Mouse (Mus musculus): ENCODE data around the gene Nlrc5. TPM values are rescaled to one million over a fixed set of nuclear protein-coding genes. Genes with fewer than 3 reads are reported as not detected.
"Not testable (repeated sequence)": the region's sequence is repeated elsewhere in the genome, so short reads cannot be mapped to it uniquely, and the experiment has no call there.

The Nlrc5 gene
- polyA plus RNA-seq, 1 experiment from 2014 or later = 0.37 TPM

DNA sequence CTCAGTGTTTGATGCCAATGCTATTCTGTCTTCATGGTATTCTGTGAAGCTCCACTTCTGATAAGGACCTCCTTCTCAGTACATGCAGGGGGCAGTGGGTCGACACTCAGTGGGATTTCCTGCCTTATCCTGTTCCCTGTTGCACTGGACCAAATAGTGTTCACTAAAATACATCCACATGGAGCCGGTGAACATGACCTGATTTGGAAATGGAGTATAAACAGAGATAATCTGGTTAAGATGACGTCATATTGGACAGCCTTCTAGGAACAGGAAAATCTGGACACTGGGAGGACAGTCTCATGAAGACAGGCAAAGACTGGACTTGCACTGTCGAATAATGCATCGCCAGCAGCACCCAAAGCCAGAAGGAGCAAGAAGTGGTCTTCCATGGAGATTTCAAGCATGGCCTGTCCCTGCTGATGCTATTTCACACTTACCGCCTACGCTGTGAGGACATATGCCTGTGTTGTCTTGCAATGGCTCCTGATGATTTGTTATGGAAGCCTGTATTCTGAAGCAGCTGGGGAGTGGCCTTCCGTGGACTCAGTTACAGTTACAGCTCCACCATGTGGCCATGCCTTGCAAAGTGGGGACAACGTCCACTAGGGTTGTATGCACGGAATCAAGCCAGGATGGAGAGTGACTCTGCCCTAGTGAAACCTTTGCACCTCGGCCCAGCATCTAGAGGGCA is 37.0 kb upstream of the Nlrc5 start:
- no peak overlapping the region for H3K27ac ChIP-seq
- no peak overlapping the region for H3K4me3 ChIP-seq
- no peaks in the 10 kb centered on the region for H3K9me3 ChIP-seq
- no peak overlapping the region for H3K4me2 ChIP-seq
- peaks cover 38% of the 10 kb centered on the region for H3K36me3 ChIP-seq
- 64% methylated on average over 11 of the region's 11 CpGs for WGBS
- no peaks in the 10 kb centered on the region for H3K4me1 ChIP-seq
- no peak for ATAC-seq (ENCODE audit: insufficient number of reproducible peaks, insufficient read depth, low FRiP score, low TSS enrichment, low read depth)
- no peaks in the 10 kb centered on the region for H3K27me3 ChIP-seq
- H3K9ac ChIP-seq = no peak overlapping the region

DNA sequence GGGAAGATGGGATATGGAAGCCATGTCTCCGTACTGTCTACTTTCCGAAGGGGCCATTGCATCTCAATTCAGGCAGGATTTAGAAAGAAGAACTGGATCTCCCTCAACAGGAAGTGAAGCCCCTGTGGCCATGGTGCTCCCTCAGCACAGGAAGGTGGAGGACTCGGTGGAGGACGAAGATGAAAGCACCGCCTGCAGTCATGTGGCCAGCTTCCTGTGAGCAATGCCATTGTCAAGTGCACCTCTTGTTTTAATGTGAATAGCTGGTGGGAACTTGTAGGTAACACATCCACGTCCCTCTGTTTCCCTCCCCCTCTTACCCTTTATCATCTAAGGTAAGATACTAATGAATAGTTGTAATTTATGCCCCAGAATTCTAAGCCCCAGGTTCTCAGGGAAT is 35.6 kb upstream of the Nlrc5 start:
- Histone ChIP-seq H3K9me3 (no peaks in the 10 kb centered on the region), H3K4me3 (no peak overlapping the region), H3K36me3 (peaks cover 28% of the 10 kb centered on the region), H3K27ac (no peak overlapping the region), H3K27me3 (no peaks in the 10 kb centered on the region), H3K4me1 (no peaks in the 10 kb centered on the region), H3K9ac (no peak overlapping the region), H3K4me2 (no peak overlapping the region)
- no peak for ATAC-seq (ENCODE audit: insufficient number of reproducible peaks, insufficient read depth, low FRiP score, low TSS enrichment, low read depth)
- 80% methylated on average over 6 of the region's 6 CpGs for WGBS

- WGBS = 76% methylated on average over 3 of the region's 3 CpGs
- peaks cover 20% of the 10 kb centered on the region for H3K36me3 ChIP-seq
Measured at GRCm38 (mm10) chr8:94399361-94399953, 34.7 kb upstream of the Nlrc5 start.

GRCm38 (mm10) chr8:94399957-94400356 is 34.2 kb upstream of the Nlrc5 start:
- H3K9ac ChIP-seq; H3K9me3 ChIP-seq; H3K27ac ChIP-seq; ATAC-seq (ENCODE audit: insufficient number of reproducible peaks, insufficient read depth, low FRiP score, low TSS enrichment, low read depth); H3K4me1 ChIP-seq; H3K27me3 ChIP-seq; H3K4me2 ChIP-seq; H3K4me3 ChIP-seq: not testable (repeated sequence)
- WGBS = 92% methylated on average over 2 of the region's 2 CpGs
- peaks cover 15% of the 10 kb centered on the region for H3K36me3 ChIP-seq

More at GRCm38 (mm10) chr8:94399361-94399953, 34.7 kb upstream of the Nlrc5 start:
- ATAC-seq (ENCODE audit: insufficient number of reproducible peaks, insufficient read depth, low FRiP score, low TSS enrichment, low read depth) = no peak
- Histone ChIP-seq H3K4me1 (no peaks in the 10 kb centered on the region), H3K4me3 (no peak overlapping the region), H3K4me2 (no peak overlapping the region), H3K27ac (no peak overlapping the region), H3K27me3 (no peaks in the 10 kb centered on the region), H3K9ac (no peak overlapping the region), H3K9me3 (no peaks in the 10 kb centered on the region)

DNA sequence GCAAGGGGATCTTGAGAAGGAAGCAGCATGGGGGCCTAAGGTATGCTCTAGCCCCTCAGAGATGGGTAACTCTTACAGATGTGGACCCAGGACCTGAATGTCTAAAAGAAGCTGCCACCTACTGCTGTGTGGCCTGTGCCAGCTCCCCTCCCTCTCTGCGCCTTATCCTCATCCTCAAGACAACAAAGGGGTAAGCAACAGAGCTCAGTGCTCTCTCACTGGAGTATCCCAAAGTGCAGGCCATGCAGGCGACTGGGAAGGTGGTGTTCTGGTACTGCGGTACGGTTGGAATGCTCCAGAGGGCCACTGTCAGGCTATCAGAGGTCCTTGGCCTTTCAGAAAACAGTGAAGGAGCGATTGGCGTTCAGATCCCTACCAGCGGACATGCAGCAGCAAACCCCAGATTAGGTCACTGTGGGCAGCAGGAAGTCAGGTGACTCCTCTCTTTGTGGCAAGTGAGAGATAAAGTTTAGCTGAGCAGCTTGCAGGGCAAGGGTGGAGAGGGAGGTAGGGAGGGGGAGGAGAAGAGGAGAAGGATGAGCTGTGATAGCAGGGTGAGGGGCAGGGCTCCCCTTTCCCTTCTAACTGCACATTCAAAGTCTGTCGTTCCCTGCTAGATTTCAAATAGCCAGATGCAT is 25.6 kb upstream of the Nlrc5 start:
- no peaks in the 10 kb centered on the region for H3K27me3 ChIP-seq
- H3K9me3 ChIP-seq = no peaks in the 10 kb centered on the region
- no peaks in the 10 kb centered on the region for H3K36me3 ChIP-seq
- H3K4me1 ChIP-seq = no peaks in the 10 kb centered on the region
- H3K4me2 ChIP-seq = no peak overlapping the region
- H3K9ac ChIP-seq = no peak overlapping the region
- ATAC-seq (ENCODE audit: insufficient number of reproducible peaks, insufficient read depth, low FRiP score, low TSS enrichment, low read depth) = no peak
- H3K27ac ChIP-seq = no peak overlapping the region
- 66% methylated on average over 8 of the region's 8 CpGs for WGBS
- no peak overlapping the region for H3K4me3 ChIP-seq

DNA sequence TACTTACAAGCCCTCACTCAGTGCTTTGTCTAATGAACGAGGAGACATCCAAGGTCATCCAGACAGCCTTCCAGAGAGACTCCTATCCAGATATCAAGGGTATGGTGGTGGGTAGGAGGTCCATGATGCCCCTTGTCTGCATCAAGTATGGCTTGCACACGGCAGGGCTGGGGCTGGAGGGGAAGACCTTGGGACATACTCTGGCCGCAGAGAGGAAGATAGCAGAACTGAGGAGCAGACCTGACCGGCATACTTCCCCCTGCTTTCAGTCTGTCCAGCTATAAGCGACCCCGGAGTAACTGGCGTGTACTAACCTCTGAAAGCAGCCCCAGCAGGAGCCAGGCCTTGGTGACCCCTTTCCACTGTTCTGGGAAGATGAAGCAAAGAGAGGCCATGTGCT is 24.6 kb upstream of the Nlrc5 start:
- 87% methylated on average over 7 of the region's 7 CpGs for WGBS

DNA sequence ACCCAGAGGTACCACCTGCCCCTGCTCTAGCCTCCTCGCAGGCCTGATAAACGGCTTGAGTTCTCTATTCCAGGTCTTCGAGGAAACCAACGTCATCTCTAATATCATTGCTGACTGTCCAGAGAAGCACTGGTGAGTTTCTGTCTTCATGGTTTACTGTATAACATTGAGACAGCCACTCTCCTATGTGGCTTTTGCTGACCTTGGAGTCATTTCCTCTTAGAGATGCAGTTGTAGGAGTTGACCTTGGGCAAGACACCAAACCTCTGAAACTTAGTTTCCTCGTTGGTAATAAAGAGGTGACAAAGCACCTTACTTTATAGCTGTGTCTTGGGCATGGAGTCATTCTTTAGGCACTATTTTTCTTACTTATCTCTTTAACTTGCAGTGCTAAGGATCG is 21.6 kb upstream of the Nlrc5 start:
- Histone ChIP-seq H3K4me2 (no peak overlapping the region), H3K9ac (no peak overlapping the region), H3K4me3 (no peak overlapping the region), H3K36me3 (no peaks in the 10 kb centered on the region), H3K27me3 (no peaks in the 10 kb centered on the region), H3K4me1 (no peaks in the 10 kb centered on the region), H3K27ac (no peak overlapping the region), H3K9me3 (no peaks in the 10 kb centered on the region)
- 88% methylated on average over 6 of the region's 6 CpGs for WGBS
- ATAC-seq (ENCODE audit: insufficient number of reproducible peaks, insufficient read depth, low FRiP score, low TSS enrichment, low read depth) = no peak

More for the DNA sequence above, 24.6 kb upstream of the Nlrc5 start:
- H3K9ac ChIP-seq = no peak overlapping the region
- ATAC-seq (ENCODE audit: insufficient number of reproducible peaks, insufficient read depth, low FRiP score, low TSS enrichment, low read depth) = no peak
- H3K4me1 ChIP-seq = no peaks in the 10 kb centered on the region
- no peaks in the 10 kb centered on the region for H3K36me3 ChIP-seq
- H3K4me3 ChIP-seq = no peak overlapping the region
- no peak overlapping the region for H3K4me2 ChIP-seq
- no peaks in the 10 kb centered on the region for H3K9me3 ChIP-seq
- no peaks in the 10 kb centered on the region for H3K27me3 ChIP-seq
- no peak overlapping the region for H3K27ac ChIP-seq

GRCm38 (mm10) chr8:94413509-94413908 is 20.6 kb upstream of the Nlrc5 start:
- ATAC-seq (ENCODE audit: insufficient number of reproducible peaks, insufficient read depth, low FRiP score, low TSS enrichment, low read depth) = no peak
- no peak overlapping the region for H3K4me2 ChIP-seq
- H3K4me3 ChIP-seq = no peak overlapping the region
- H3K4me1 ChIP-seq = no peaks in the 10 kb centered on the region
- H3K27me3 ChIP-seq = no peaks in the 10 kb centered on the region
- no peaks in the 10 kb centered on the region for H3K9me3 ChIP-seq
- H3K27ac ChIP-seq = no peak overlapping the region
- H3K9ac ChIP-seq = no peak overlapping the region
- H3K36me3 ChIP-seq = no peaks in the 10 kb centered on the region
- 86% methylated on average over 6 of the region's 6 CpGs for WGBS

DNA sequence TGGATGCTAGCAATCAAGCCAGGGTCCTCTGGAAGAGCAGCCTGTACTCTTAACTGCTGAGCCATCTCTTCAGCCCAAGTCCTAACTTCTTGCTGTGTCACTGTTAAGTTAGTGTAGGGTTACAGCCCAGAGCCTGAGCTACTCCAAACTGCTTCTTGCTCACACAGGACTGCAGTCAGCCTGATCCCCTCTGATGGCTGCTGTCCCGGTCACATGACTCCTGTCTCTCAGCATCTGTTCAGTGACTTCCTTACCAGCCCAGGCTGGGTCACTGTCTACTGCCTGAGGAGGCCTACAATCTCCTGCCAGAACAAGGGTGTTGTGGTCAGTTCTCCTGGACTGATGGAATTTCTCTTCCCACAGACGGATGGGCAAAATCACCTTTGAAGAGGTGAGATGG is 18.9 kb upstream of the Nlrc5 start:
- H3K36me3 ChIP-seq = no peaks in the 10 kb centered on the region
- 53% methylated on average over 2 of the region's 2 CpGs for WGBS

DNA sequence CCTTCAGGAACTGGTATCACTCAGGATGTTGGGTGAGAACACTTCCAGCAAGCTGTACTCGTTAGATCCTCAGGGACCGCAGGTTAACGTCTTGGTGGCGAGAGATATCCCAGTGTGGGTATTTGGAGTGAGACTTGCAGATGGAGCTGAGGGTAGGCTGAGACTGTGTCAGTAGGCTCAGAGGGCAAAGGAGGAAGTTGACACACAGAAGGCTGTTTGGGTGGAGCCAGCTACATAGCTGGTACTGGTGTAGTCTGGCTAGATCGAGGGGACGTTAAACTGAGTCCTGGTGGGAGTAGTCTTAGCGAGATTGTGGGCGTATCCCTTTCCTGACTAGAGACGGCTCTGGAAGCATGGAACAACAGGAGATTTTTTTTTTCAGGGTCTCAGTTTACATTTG is 16.1 kb upstream of the Nlrc5 start:
- H3K36me3 ChIP-seq = no peaks in the 10 kb centered on the region
- H3K4me1 ChIP-seq = no peaks in the 10 kb centered on the region
- H3K9me3 ChIP-seq = no peaks in the 10 kb centered on the region
- H3K4me3 ChIP-seq = no peak overlapping the region
- no peak for ATAC-seq (ENCODE audit: insufficient number of reproducible peaks, insufficient read depth, low FRiP score, low TSS enrichment, low read depth)
- no peak overlapping the region for H3K4me2 ChIP-seq
- WGBS = 63% methylated on average over 9 of the region's 9 CpGs
- H3K27me3 ChIP-seq = no peaks in the 10 kb centered on the region
- no peak overlapping the region for H3K27ac ChIP-seq
- H3K9ac ChIP-seq = no peak overlapping the region

More for the DNA sequence above, 18.9 kb upstream of the Nlrc5 start:
- Histone ChIP-seq H3K9ac (no peak overlapping the region), H3K9me3 (no peaks in the 10 kb centered on the region), H3K27me3 (no peaks in the 10 kb centered on the region), H3K27ac (no peak overlapping the region), H3K4me1 (no peaks in the 10 kb centered on the region), H3K4me2 (no peak overlapping the region), H3K4me3 (no peak overlapping the region)
- ATAC-seq (ENCODE audit: insufficient number of reproducible peaks, insufficient read depth, low FRiP score, low TSS enrichment, low read depth) = no peak; the same call in 1 of the 2 replicates

DNA sequence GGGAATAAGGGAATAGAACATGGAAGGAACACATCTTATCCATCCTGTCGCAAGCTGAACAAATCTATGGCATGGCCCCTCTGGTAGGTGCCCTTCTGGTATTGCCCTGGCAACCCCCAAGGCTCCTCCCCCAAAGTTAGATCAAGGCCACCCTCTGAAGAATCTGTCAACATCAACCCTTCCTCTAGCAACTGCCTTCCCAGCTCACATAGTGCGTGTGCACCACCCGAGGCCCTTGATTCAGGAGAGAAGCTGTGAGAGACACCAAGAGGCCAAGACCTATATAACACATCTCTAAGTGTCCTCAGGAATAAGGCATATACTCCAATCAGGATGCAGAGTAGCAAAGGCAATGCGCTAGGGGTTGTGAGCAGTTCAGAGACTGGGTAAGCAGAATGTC is 11.9 kb upstream of the Nlrc5 start:
- Histone ChIP-seq H3K27me3 (no peaks in the 10 kb centered on the region), H3K4me1 (no peaks in the 10 kb centered on the region), H3K27ac (no peak overlapping the region), H3K36me3 (no peaks in the 10 kb centered on the region), H3K9me3 (no peaks in the 10 kb centered on the region), H3K4me3 (no peak overlapping the region), H3K9ac (no peak overlapping the region), H3K4me2 (no peak overlapping the region)
- WGBS = 88% methylated on average over 4 of the region's 4 CpGs
- ATAC-seq (ENCODE audit: insufficient number of reproducible peaks, insufficient read depth, low FRiP score, low TSS enrichment, low read depth) = no peak

- no peak overlapping the region for H3K9ac ChIP-seq
- no peak for ATAC-seq (ENCODE audit: insufficient number of reproducible peaks, insufficient read depth, low FRiP score, low TSS enrichment, low read depth)
- peaks cover 2% of the 10 kb centered on the region for H3K27me3 ChIP-seq
- H3K27ac ChIP-seq = no peak overlapping the region
- no peaks in the 10 kb centered on the region for H3K36me3 ChIP-seq
- H3K4me3 ChIP-seq = no peak overlapping the region
- H3K9me3 ChIP-seq = no peaks in the 10 kb centered on the region
- no peaks in the 10 kb centered on the region for H3K4me1 ChIP-seq
- no peak overlapping the region for H3K4me2 ChIP-seq
- WGBS = 76% methylated on average over 10 of the region's 10 CpGs
Measured at GRCm38 (mm10) chr8:94427953-94428352, 6.2 kb upstream of the Nlrc5 start.

All from embryonic facial prominence, embryonic 13.5 days (tissue).